Mouse (Mus musculus) CD8-positive naive resting alpha-beta T cell, adult 2 months (primary cell): ENCODE measurements around the gene Grb7.

ENCODE experiments used
- DNase-seq, 2 experiments: peaks; one replicate each; pipeline ENCODE4 v3.0.0; 2022; ENCODE audit warnings: low read depth in 2 of 2, low spot score in 2 of 2

Gene Grb7

GRCm38 (mm10) chr11:98469761-98470714, 23.8 kb downstream of the Grb7 start:
- DNase-seq, result peak; percentile 38 to 45

- no peak for DNase-seq
These were observed 24.6 kb downstream of the Grb7 start for GRCm38 (mm10) chr11:98470795-98471194.

- DNase-seq, result no peak
These were observed 26.5 kb downstream of the Grb7 start for GRCm38 (mm10) chr11:98472696-98473095.

- DNase-seq, result no peak
These were observed 27.8 kb downstream of the Grb7 start for GRCm38 (mm10) chr11:98473916-98474479.

GRCm38 (mm10) chr11:98474967-98475366, 28.8 kb downstream of the Grb7 start:
- DNase-seq, result no peak

GRCm38 (mm10) chr11:98475630-98476433, 29.6 kb downstream of the Grb7 start:
- DNase-seq, result no peak

- DNase-seq, result no peak
These were observed 30.2 kb downstream of the Grb7 start for GRCm38 (mm10) chr11:98476434-98476807.

- no peak for DNase-seq
These were observed 31.0 kb downstream of the Grb7 start for GRCm38 (mm10) chr11:98477011-98477701.

- no peak for DNase-seq
These were observed 33.1 kb downstream of the Grb7 start for GRCm38 (mm10) chr11:98479026-98479939.

GRCm38 (mm10) chr11:98479940-98480497, 33.8 kb downstream of the Grb7 start:
- DNase-seq, result no peak

GRCm38 (mm10) chr11:98481231-98481630, 35.0 kb downstream of the Grb7 start:
- DNase-seq, result no peak

GRCm38 (mm10) chr11:98482067-98482466, 35.9 kb downstream of the Grb7 start:
- no peak for DNase-seq

GRCm38 (mm10) chr11:98485749-98486148, 39.6 kb downstream of the Grb7 start:
- no peak for DNase-seq

GRCm38 (mm10) chr11:98487526-98488040, 41.4 kb downstream of the Grb7 start:
- peak in 1 of 2 experiments; percentile 30 for DNase-seq

GRCm38 (mm10) chr11:98488540-98489234, 42.5 kb downstream of the Grb7 start:
- DNase-seq, result no peak

- DNase-seq, result no peak
These were observed 45.4 kb downstream of the Grb7 start for GRCm38 (mm10) chr11:98491571-98491970.

- no peak for DNase-seq
These were observed 46.8 kb downstream of the Grb7 start for GRCm38 (mm10) chr11:98492959-98493358.

- no peak for DNase-seq
These were observed 47.2 kb downstream of the Grb7 start for GRCm38 (mm10) chr11:98493394-98493793.

GRCm38 (mm10) chr11:98495176-98495719, 49.1 kb downstream of the Grb7 start:
- DNase-seq, result no peak
